Mouse (Mus musculus) thymus, postnatal 4 days (tissue): ENCODE data around the gene Stkld1.

ENCODE experiments used
- DNase-seq: peaks from one replicate; pipeline ENCODE4 v3.0.0; 2021

Gene Stkld1

DNA sequence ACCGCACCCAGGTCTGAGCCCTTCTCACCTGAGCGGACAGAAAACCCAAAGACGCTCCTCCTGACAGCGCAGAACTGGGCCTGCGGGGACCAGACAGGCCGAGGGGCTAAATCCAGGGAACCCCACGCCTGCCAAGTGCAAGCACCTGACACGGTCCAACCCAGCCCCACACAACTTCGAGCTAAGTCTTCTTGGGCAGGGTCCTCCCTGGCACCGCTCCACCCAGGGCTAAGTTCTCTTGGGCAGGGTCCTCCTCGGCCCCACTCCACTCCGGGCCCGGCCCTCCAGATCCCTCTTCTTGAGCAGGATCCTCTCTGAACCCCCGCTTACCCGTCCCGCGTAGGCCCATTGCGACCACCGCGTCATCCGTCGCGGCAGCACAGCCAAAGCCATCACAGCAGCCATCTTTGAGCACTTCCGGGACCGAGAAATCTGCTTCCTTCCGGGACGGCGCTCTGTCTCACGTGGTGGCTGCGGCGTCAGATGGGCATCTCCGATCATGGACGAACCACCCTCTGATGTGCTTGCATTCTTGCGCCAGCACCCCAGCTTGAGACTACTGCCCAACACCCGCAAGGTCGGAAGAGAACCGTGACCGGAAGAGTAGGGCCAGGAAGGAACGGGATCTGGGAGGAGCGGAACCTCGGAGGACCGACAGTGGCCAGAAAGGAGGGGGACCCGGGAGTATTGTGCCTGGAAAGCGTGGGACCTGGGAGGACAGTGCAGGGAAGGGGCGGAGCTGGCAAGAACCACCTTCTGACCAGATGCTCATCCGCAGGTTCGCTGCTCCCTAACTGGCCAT, 17.7 kb upstream of the Stkld1 start, which contains the start of the genes Surf2 and Surf1:
Surf2 (plus strand) TSS at position 441 of the 802 bp plus-strand sequence.
Surf1 (minus strand) TSS at position 604 of the 802 bp plus-strand sequence.
- DNase-seq: peak; percentile 80

- no peak for DNase-seq
Observed at GRCm38 (mm10) chr2:26916738-26917137, 17.1 kb upstream of the Stkld1 start.

- DNase-seq: no peak
Observed at GRCm38 (mm10) chr2:26919684-26920083, 14.2 kb upstream of the Stkld1 start.

DNA sequence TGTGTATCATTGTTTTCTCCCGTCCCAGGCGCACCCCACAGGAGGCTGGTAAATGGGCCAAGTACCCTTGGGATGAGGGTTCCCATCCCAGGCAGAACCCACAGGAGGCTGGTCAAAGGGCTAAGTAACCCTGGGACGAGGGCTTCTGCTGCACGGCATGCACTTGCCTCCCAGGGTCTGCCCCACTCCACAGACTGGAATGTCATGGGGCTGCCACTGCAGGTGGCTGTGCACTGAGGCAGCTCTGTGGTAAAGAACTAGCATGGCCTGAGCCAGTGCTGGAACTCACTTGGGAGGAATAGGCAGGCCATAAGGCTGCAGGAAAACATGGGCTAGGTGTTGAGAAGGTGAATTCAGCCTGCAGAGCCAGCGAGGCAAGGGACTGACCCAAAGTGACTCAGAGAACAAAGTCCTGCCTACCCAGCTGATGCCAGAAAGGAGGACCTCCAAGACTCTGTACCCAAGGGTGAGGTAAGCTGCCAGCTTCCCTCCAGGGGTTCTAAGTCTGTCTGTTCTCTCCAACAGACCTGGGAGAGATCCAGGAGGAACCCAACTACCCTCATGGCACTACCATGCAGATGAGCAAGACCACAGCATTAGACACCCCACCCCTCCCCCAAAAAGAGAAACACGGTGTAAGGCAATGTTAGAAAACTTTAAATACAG, 13.5 kb upstream of the Stkld1 start:
- DNase-seq: no peak

DNA sequence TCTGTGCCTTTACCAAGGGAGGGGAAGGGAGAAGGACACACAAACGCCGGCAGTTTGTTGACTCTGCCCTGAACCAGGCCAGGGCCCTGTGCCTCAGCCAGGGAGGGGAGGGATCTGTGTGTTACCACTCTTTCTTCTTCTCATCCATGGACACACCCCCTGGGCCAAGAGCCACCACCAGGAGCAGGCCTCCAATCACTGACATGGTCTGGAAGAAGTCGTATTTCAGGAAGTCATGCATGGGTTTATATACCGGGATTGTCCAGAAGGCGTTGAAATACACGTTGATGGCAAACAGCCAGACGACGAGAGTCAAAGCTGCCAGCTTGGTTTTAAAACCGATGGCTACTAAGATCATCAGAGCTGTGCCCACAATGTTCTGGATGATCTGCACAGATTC, 12.1 kb upstream of the Stkld1 start:
- no peak for DNase-seq

DNA sequence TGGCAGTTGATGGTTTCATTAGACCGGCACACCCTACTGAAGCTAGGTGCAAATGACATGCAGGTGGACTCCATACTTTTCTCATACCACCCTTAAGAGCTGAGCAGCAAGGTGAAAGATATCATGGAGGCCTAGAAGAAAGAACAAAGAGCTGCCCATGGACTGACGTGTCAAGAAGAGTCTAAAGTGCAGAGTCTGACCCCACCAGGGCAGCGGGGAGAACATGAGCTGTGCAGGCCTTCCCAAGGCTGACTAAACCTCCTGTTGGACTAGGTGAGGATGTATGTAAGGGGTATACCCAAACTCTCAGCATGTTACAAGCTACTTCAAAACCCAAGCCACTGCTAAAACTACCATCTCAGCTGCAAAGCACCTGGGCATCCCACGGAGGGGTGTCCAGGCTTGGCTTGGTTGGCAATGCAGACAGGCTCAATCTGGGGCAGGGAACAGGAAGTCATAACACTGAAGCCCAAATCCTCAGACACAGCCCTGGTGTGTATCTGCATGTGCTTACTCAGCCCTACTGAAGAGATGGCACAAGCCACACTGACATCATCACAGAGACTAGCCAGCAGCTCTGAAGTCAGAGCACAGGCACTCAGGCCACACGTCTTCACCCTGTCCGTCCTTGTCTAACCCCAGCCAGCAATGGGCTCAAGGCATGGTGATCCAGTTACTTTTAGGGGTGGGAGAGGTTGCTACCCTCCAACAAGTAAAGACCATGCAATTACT, 5.9 kb upstream of the Stkld1 start:
- DNase-seq: no peak

GRCm38 (mm10) chr2:26930390-26930789, 3.5 kb upstream of the Stkld1 start:
- DNase-seq: peak; percentile 82

GRCm38 (mm10) chr2:26932473-26933303, 1.2 kb upstream of the Stkld1 start:
- no peak for DNase-seq

DNA sequence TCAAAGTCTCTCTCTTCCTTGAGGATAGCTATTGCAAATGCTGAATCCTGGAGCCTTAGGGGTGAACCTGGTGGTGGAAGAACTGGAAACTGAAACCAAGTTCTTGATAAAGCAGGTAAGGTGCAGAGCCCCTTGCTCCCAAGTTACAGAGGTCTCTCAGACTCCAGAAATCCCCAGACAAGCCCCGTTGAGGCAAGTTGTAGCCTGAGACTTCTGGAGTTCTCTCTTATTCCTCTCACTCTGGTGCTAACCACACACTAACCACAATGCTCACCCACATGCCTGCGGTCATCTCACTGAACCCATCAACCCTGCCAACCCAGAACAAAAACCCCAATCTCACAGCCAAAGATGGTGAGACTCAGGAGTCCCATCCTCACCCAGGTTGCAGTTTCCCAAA, 1.4 kb downstream of the Stkld1 start:
- peak; percentile 49 for DNase-seq

GRCm38 (mm10) chr2:26936425-26936824, 2.6 kb downstream of the Stkld1 start:
- DNase-seq: peak; percentile 59

- peak; percentile 35 for DNase-seq
Observed at GRCm38 (mm10) chr2:26941539-26941938, 7.7 kb downstream of the Stkld1 start.

- DNase-seq: no peak
Observed at GRCm38 (mm10) chr2:26943253-26943652, 9.4 kb downstream of the Stkld1 start.

- DNase-seq: no peak
Observed at GRCm38 (mm10) chr2:26950411-26950810, 16.6 kb downstream of the Stkld1 start.

DNA sequence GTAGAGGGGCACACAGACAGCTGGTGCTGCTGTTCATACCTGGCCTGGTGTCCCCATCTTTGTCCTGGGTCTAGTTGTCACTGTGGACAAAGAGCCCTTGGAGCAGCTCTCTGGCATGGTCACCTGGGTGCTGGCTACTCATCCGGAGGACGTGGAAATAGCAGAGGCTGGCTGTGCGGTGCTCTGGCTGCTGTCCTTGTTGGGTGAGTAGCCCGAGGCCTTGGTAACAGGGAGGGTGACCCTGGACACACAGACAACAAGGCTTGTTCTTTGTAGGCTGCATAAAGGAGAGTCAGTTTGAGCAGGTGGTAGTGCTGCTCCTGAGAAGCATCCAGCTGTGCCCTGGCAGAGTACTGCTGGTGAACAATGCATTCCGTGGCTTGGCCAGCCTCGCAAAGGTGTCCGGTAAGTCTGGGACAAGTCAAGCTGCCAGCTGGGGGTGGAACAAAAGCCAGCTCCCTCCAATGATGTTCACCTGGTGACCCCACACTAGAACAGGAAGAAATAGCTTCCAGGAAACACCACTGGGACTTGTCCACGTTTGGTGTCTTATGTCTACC, 17.6 kb downstream of the Stkld1 start:
- no peak for DNase-seq

GRCm38 (mm10) chr2:26952193-26952592, 18.3 kb downstream of the Stkld1 start:
- DNase-seq: no peak

GRCm38 (mm10) chr2:26952866-26953265, 19.0 kb downstream of the Stkld1 start:
- no peak for DNase-seq

GRCm38 (mm10) chr2:26954735-26955395, 21.0 kb downstream of the Stkld1 start:
- DNase-seq: peak; percentile 55

DNA sequence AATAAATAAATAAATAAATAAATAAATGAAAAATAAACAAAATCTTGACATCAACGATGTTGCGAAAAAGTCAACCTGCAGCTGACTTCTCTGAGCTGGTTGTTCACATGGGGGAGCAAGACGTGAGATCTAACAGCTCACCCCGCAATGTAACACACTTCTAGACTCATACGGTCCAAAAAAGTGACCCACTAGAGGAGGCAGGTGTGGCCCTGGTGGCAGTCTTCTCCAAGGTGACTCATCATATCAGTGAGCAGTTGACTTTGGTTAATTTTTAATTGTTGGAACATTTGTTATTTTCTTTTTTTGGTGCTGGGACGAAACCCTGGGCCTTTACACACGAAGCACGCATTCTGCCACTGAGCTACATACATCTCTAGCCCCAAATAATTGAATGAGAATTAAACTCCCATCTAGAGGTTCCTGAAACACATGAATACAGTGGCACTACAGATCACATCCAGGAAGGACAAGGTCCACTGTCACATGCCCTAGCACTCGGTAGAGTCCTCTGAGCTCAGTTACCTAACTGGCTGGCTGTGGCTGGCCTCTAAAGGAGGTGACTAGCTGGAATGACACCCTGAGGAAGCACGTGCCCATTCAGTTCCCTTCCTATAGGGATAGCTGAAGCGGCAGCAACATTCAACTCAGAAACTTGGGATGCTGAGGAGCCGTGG, 23.1 kb downstream of the Stkld1 start:
- no peak for DNase-seq

GRCm38 (mm10) chr2:26957488-26957859, 23.6 kb downstream of the Stkld1 start:
- no peak for DNase-seq

- DNase-seq: peak; percentile 45
Observed at GRCm38 (mm10) chr2:26960756-26961155, 26.9 kb downstream of the Stkld1 start.
